Mouse (Mus musculus) cortical plate, adult 2 months (tissue): Measurements from ENCODE around the gene Prelid1.

ENCODE experiments used
- CTCF ChIP-seq: fragments of 200-500 bp; IDR thresholded peaks from 2 replicates; pipeline ENCODE4 v1.5.1; 2011; ENCODE audit warnings: mild to moderate bottlenecking, control low read depth, low read length; ENCODE audit not compliant: insufficient read depth; ENCODE audit errors: extremely low read depth
- POLR2A ChIP-seq: fragments of 200-500 bp; IDR thresholded peaks from 2 replicates; pipeline ENCODE4 v1.6.1; 2011; ENCODE audit warnings: mild to moderate bottlenecking, low read length, control low read depth; ENCODE audit not compliant: insufficient read depth; ENCODE audit errors: extremely low read depth

DNA sequence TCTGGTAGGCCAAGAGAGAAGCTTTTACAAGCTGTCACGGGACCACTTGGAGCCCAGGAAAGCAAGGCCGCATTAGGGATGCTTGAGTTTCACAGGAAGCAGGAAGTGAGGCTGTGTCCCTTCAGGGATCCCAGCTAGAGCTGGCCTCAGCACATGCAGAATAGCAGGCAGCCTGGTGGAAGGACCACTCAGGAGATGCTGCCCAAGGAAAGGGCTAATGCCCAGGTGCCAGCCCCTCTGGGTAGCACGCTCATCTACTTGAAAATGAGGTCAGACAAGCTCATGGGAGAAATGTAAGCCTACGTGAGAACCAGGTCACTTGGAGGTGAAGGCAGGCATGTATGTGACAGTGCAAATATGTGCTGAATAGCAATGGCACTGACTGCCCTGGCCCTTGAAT is 6.9 kb downstream of the Prelid1 start:
- TF ChIP-seq CTCF, result no peak
- no peak for TF ChIP-seq POLR2A
